Mouse (Mus musculus): Measurements from ENCODE around the gene Calm3. TPM values are rescaled to one million over a fixed set of nuclear protein-coding genes. Genes with fewer than 3 reads are reported as not detected.
A peak's percentile ranks its signal among the peaks of the same experiment; 100 is the strongest.

Calm3 gene
- polyA plus RNA-seq, 1 experiment from 2014 or later: 296 TPM

DNA sequence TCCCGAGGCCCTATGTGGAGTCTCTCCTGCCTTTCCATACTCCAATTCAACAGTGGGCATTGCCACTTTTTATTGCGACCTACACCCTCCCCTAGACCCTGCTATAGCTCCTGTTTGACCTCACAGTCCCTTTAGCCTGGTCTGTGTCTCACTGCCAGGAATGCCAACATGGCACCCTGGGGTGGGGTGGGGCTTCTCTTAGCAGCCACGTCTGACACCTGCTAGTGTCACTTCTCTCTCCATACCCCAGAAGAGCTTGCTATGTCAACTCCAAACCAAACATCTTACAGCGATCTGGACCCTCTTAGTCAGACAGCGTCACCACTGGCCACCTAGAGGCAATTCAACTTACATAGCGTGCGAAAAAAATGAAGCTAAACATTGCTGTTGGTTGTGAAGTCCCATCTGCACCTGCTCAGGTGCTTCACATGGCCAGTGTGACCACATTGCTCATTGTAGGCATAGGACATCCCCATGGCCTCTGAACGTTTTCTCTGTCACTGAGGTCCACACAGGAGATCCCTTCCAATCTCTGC is 25.1 kb upstream of the Calm3 start:
- Histone ChIP-seq H3K27ac (0 out of 2 replicates have a peak overlapping the region, but pooled peaks have one; percentile 66), H3K4me3 (peak overlapping the region; percentile 64), H3K4me1 (peaks cover 65% of the 10 kb centered on the region), H3K9me3 (replicated peaks) (no peaks in the 10 kb centered on the region), H3K4me2 (peak overlapping the region; percentile 86), H3K27me3 (peaks cover 44% of the 10 kb centered on the region), H3K36me3 (ENCODE audit: poor library complexity, severe bottlenecking) (no peaks in the 10 kb centered on the region), H3K9ac (peak overlapping the region; percentile 84)
- WGBS: 62% methylated on average over 8 of the region's 8 CpGs
- no peak for ATAC-seq

DNA sequence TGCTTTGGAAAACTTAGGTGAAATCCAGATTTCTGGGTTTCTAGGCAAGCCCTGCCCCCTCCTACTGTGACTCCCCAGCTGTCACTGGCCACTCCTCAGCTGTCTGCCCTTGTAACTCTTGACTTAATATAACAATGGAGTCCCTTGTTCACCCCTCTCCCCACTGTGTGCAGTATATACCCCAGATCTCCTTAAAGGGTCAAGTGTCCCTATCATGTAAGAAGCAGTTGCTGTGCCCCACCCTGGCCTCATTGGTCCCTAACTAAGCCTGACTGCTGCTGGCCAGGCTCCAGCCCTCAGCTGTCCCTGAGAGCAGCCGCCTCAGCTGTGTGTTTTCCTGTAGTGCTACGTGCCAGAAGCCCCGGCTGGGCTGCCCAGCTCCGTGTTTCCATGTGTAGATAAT is 24.0 kb upstream of the Calm3 start:
- ATAC-seq: no peak; the same call in 1 of the 2 replicates
- WGBS: 10% methylated on average over 4 of the region's 4 CpGs
- H3K4me1 ChIP-seq: peaks cover 76% of the 10 kb centered on the region
- peaks cover 44% of the 10 kb centered on the region for H3K27me3 ChIP-seq
- peak overlapping the region; percentile 64 for H3K4me3 ChIP-seq
- H3K27ac ChIP-seq: peak overlapping the region; percentile 80
- no peaks in the 10 kb centered on the region for H3K36me3 ChIP-seq (ENCODE audit: poor library complexity, severe bottlenecking)
- H3K9me3 ChIP-seq (replicated peaks): no peaks in the 10 kb centered on the region
- H3K4me2 ChIP-seq: peak overlapping the region; percentile 86
- peak overlapping the region; percentile 84 for H3K9ac ChIP-seq

DNA sequence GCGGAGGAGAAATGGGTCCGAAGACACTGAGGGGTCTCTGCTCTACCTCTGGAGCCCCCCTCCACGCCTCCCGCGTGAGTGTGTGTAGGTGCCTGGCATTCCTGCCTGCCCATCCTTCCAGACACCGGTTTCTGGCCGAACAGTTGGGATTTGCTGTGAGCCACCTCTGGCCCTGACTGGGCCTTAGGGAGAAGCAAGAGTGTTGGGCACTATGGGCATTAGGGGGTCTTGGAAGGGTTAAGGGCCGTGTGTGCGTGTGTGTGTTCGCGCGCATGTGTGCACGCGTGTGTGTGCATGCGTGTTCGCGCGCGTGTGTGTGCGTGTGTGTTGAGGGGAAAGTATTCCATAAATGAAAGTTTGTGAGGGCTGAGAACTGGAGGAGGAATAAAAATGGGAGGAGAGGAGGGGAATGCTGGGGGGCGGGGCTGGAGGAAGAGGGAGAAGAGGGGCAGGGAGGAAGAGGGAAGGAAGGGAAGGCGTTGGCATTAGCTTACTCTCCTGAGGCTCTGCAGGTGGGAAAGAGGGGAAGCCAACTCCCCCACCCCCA is 23.5 kb upstream of the Calm3 start:
- no peak for ATAC-seq
- Histone ChIP-seq H3K9me3 (replicated peaks) (no peaks in the 10 kb centered on the region), H3K27ac (peak overlapping the region; percentile 80), H3K9ac (peak overlapping the region; percentile 84), H3K4me3 (peak overlapping the region; percentile 64), H3K4me2 (peak overlapping the region; percentile 86), H3K4me1 (peaks cover 78% of the 10 kb centered on the region), H3K27me3 (peaks cover 44% of the 10 kb centered on the region), H3K36me3 (ENCODE audit: poor library complexity, severe bottlenecking) (no peaks in the 10 kb centered on the region)
- 13% methylated on average over 22 of the region's 22 CpGs for WGBS

DNA sequence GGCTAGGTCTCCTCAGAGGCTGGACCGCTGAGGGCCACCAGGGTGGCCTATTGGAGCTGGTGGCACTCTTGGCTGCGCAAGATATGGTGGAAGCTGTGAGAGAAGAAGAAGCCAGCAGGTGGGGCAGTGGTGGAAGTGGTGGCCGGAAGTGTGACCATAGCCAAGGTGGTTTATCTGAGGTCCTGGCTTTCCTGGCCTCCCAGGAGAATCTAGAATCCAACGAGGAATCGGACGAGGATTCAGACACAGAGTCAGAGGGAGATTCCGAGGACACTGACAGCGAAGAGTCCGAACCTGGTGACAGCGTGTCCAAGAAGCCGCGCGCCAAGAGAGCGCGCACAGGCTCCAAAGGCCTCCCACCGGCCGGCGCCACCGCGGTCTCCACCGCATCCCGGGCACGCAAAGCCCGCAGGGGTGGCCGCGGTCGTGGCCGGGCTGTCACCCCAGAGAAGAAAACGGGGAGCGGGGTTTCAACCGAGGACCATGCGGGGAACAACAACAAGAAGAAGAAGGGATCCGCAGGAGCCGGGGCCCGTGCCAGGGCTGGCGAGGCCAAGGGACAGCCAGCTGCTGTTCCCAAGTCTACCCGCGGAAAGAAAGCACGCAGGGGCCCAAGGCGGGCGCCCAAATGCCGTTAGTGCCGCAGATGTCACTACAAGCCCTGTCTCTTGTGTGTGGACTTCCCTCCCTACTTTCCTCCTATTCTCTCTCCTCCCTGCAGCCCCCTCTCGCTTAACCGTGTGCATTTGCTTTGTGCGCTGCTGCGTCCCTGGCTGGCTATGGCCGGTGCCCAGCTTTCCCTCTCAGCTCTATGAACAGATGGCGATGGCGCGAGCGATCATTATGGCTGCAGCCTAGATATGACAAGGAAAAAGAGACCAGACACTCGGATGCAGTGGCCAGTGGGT is 22.8 kb upstream of the Calm3 start:
- no peaks in the 10 kb centered on the region for H3K9me3 ChIP-seq (replicated peaks)
- H3K4me1 ChIP-seq: peaks cover 78% of the 10 kb centered on the region
- peak overlapping the region; percentile 80 for H3K27ac ChIP-seq
- peaks cover 44% of the 10 kb centered on the region for H3K27me3 ChIP-seq
- no peak for ATAC-seq
- H3K4me2 ChIP-seq: peak overlapping the region; percentile 86
- 2% methylated on average over 52 of the region's 53 CpGs for whole genome bisulfite sequencing
- no peaks in the 10 kb centered on the region for H3K36me3 ChIP-seq (ENCODE audit: poor library complexity, severe bottlenecking)
- H3K9ac ChIP-seq: peak overlapping the region; percentile 84
- H3K4me3 ChIP-seq: peak overlapping the region; percentile 64

DNA sequence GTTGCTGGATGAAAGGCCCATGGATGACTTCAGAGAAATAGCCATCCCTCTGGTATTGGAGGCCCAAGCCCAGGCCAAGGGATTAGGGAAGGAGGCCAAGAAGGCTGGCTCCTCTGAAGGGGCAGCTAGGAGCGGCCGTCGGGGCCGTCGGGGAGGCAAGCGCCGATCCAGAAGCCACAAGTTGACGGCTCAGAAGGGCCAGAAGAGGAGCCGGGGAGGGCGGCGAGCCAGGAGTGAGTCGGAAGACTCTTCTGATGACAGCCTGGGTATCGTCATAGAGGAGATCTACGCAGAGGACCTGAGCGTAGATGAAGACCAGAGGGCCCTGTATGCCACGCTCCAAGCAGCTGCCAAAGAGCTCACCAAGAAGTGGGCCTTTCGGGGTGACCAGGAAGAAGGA is 21.5 kb upstream of the Calm3 start:
- H3K4me2 ChIP-seq: peak overlapping the region; percentile 86
- peaks cover 44% of the 10 kb centered on the region for H3K27me3 ChIP-seq
- no peak for ATAC-seq
- no peaks in the 10 kb centered on the region for H3K36me3 ChIP-seq (ENCODE audit: poor library complexity, severe bottlenecking)
- peak overlapping the region; percentile 84 for H3K9ac ChIP-seq
- peaks cover 83% of the 10 kb centered on the region for H3K4me1 ChIP-seq
- WGBS: 12% methylated on average over 17 of the region's 17 CpGs
- no peaks in the 10 kb centered on the region for H3K9me3 ChIP-seq (replicated peaks)
- H3K4me3 ChIP-seq: peak overlapping the region; percentile 64
- peak overlapping the region; percentile 92 for H3K27ac ChIP-seq

DNA sequence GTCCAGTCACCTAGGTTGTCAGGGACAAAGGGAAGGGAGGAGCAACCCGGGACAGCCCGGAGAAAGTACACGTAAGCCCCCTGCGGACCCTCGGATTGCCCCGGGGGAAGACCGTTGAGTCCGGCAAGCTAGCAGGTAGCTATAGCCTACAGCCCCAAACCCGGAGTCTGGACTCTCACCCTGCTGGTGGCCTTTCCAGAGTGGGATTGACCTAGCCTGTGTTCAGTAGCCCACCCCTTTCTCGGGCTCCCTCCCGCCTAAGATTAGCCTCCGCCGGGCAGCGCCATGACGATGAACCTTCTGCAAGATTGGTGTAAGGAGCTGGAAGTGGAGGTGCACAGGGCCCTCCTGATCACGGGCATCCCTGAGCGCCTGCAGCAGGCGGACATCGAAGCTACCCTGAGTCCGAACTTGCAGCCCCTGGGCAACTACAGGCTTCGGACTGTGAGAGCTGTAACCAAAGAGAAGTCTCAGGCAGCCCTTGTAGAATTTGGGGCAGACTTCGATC is 20.9 kb upstream of the Calm3 start:
- Histone ChIP-seq H3K27me3 (peaks cover 44% of the 10 kb centered on the region), H3K4me1 (peaks cover 83% of the 10 kb centered on the region), H3K36me3 (ENCODE audit: poor library complexity, severe bottlenecking) (no peaks in the 10 kb centered on the region), H3K4me2 (peak overlapping the region; percentile 86), H3K4me3 (peak overlapping the region; percentile 64), H3K9ac (peak overlapping the region; percentile 84), H3K9me3 (replicated peaks) (no peaks in the 10 kb centered on the region), H3K27ac (peak overlapping the region; percentile 92)
- 1% methylated on average over 22 of the region's 22 CpGs for WGBS
- ATAC-seq: peak; percentile 46; the same call in 1 of the 2 replicates

DNA sequence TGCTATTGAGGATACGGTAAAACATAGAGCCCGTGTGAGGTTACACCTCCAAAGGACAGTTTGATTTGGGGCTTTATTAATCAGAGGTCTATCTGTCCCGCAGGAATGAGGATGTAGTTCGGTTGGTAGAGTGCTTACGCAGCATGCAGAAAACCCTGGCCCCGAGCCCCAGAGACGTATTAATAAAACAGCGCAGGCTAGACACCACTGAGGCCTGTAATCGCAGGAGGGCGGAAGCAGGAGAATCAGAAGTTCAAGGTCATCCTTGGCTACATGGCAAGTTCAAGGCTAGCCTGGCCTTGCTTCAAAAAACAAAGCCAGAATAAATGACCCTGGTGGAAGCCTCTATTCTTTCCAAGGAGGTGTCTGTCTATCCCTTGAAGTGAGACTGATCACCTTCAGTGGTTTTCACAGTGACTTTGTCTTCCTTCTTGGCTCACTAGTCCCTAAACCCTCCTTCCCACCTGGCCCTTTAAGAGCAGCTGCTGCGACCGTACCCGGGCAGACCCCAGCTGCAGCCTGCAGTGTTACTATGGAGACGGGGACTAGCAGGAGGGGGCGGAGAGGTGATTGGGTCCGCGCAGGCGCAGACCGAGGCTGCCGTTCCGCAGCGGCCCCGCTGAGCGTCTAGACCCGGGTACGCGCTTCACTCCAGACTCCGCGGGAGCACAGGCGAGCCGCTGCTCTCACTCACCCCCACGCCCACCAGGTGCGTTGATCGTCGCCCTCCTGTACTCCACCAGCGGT is 20.3 kb upstream of the Calm3 start, which contains the start of gene Pnmal2:
Gene Pnmal2 (plus strand): TSS at position 622 of the 747 bp plus-strand sequence.
- WGBS: 13% methylated on average over 35 of the region's 36 CpGs
- no peaks in the 10 kb centered on the region for H3K36me3 ChIP-seq (ENCODE audit: poor library complexity, severe bottlenecking)
- peaks cover 39% of the 10 kb centered on the region for H3K27me3 ChIP-seq
- ATAC-seq: peak; percentile 93
- no peaks in the 10 kb centered on the region for H3K9me3 ChIP-seq (replicated peaks)
- peaks cover 82% of the 10 kb centered on the region for H3K4me1 ChIP-seq
- peak within 1 kb of the TSS; percentile 64 for H3K4me3 ChIP-seq
- peak within 1 kb of the TSS; percentile 84 for H3K9ac ChIP-seq
- H3K4me2 ChIP-seq: peak within 1 kb of the TSS; percentile 86
- H3K27ac ChIP-seq: peak within 1 kb of the TSS; percentile 92

DNA sequence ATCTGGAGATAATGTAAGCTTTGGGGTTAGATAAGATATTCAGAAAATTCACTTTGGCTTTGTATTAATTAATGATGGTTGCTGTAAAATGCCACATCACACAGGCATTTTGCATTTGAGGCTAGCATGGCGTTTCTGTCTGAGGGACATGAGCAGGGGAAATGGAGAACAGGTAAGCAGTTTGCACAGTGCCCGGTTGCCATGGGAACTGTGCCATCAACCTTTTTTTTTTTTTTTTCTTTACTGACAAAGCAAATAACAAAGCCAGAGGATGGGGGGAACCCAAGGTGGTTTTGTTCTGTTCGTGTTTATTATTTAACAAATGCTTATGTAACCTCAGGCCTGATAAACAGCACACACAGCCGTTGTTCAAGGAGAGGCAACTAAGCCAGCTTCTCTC is 18.9 kb upstream of the Calm3 start:
- Histone ChIP-seq H3K4me3 (no peak overlapping the region), H3K27me3 (peaks cover 25% of the 10 kb centered on the region), H3K4me2 (no peak overlapping the region), H3K9ac (no peak overlapping the region), H3K4me1 (peaks cover 82% of the 10 kb centered on the region), H3K9me3 (replicated peaks) (no peaks in the 10 kb centered on the region), H3K27ac (peak overlapping the region; percentile 92), H3K36me3 (ENCODE audit: poor library complexity, severe bottlenecking) (no peaks in the 10 kb centered on the region)
- no peak for ATAC-seq
- WGBS: 40% methylated on average over 4 of the region's 4 CpGs

DNA sequence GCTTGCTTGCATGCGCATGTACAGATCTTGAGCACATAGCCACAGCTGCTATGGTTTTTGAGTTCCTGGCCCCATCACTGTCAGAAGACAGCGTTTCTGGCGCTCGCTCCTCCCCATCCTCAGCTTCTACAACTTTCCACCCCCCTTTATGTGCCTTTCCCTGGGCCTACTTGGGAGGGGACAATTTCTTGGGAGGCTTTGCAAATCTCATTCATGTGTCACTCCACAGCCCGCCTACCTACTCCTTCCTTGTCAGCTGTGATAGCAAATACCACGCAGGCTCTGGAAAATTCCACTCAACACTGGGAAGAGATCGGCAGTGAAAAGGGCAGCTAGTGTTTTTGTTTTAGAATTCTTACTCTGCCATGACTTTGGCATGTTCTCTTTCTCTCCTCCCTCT is 16.4 kb upstream of the Calm3 start:
- no peak overlapping the region for H3K9ac ChIP-seq
- H3K9me3 ChIP-seq (replicated peaks): no peaks in the 10 kb centered on the region
- H3K27me3 ChIP-seq: peaks cover 3% of the 10 kb centered on the region
- peak overlapping the region; percentile 75 for H3K27ac ChIP-seq
- WGBS: 43% methylated on average over 7 of the region's 7 CpGs
- H3K36me3 ChIP-seq (ENCODE audit: poor library complexity, severe bottlenecking): no peaks in the 10 kb centered on the region
- ATAC-seq: no peak
- H3K4me2 ChIP-seq: no peak overlapping the region
- no peak overlapping the region for H3K4me3 ChIP-seq
- H3K4me1 ChIP-seq: peaks cover 61% of the 10 kb centered on the region

DNA sequence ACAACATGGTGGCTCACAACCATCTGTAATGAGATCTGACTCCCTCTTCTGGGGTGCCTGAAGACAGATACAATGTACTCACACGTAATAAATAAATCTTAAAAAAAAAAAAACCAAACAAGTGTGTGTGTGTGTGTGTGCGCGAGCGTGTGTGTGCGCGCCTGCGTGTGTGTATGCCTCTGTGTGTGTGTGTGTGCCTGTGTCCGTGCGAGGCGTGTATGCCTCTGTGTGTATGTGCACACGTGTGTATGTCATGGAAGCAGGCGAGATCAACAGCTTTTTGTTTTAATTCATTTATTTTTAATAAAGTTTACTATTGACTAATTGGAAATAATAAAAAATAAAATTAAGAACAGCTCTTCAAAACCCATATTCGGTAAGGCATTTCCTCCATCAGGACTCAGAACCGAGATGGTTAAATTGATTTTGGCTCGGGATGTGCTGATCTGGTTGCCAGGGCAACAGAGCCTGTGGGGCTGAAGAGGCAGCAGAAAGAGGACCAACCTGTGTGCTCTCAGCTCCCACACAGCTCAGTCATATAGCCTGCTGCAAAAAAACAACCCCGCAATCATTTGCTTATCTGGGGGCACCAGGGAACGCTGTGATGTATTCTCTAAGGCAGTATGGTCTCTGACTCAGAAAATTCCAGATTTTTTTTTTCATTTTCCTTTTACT is 14.3 kb upstream of the Calm3 start:
- peak; percentile 90 for ATAC-seq
- Histone ChIP-seq H3K36me3 (ENCODE audit: poor library complexity, severe bottlenecking) (no peaks in the 10 kb centered on the region), H3K9ac (no peak overlapping the region), H3K4me3 (no peak overlapping the region), H3K27ac (peak overlapping the region; percentile 85), H3K4me2 (peak overlapping the region; percentile 36), H3K9me3 (replicated peaks) (no peaks in the 10 kb centered on the region), H3K27me3 (no peaks in the 10 kb centered on the region), H3K4me1 (peaks cover 53% of the 10 kb centered on the region)
- WGBS: 61% methylated on average over 17 of the region's 17 CpGs

DNA sequence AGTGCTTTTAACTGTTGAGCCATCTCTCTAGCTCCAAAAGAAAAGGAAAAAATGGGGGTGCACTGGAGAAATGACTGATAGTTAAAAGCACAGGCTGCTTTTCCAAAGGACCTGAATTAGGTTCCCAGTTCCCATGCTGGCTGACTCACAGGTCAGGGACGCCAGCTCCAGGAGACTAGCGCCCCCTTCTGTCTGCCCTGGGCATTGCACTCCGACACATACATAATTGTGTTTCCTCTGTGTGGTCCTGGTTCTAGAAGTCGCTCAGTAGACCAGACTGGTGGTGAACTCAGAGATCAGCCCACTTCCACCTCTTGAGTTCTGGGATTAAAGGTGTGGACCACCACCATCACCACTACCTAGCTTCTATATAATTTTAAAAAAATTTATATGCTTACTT is 13.4 kb upstream of the Calm3 start:
- peaks cover 57% of the 10 kb centered on the region for H3K4me1 ChIP-seq

More for the DNA sequence above, 13.4 kb upstream of the Calm3 start:
- H3K9me3 ChIP-seq (replicated peaks): no peaks in the 10 kb centered on the region
- H3K27ac ChIP-seq: no peak overlapping the region
- H3K27me3 ChIP-seq: no peaks in the 10 kb centered on the region
- no peak overlapping the region for H3K4me2 ChIP-seq
- no peak overlapping the region for H3K4me3 ChIP-seq
- ATAC-seq: no peak
- H3K36me3 ChIP-seq (ENCODE audit: poor library complexity, severe bottlenecking): no peaks in the 10 kb centered on the region
- 53% methylated on average over 4 of the region's 4 CpGs for WGBS
- H3K9ac ChIP-seq: no peak overlapping the region
